Mouse (Mus musculus) liver, adult 2 months (tissue): ENCODE data around the gene Eif3l. TPM values are rescaled to one million over a fixed set of nuclear protein-coding genes. Genes with fewer than 3 reads are reported as not detected.

ENCODE experiments used
- DNase-seq: peaks from one replicate; pipeline ENCODE4 v3.0.0-alpha.2; 2011; ENCODE audit warnings: low read depth, low spot score; ENCODE audit errors: extremely low read depth
- H3K27ac ChIP-seq: fragments of 200-500 bp; replicated peaks from 2 replicates; pipeline ENCODE4 v1.5.1; 2012; ENCODE audit warnings: low read depth, mild to moderate bottlenecking, control low read depth, inconsistent platforms, low read length; ENCODE audit not compliant: insufficient read depth
- H3K27me3 ChIP-seq: fragments of 200-500 bp; 2 replicates; pipeline ENCODE4 v1.6.1; 2012; ENCODE audit warnings: mild to moderate bottlenecking, moderate library complexity, low read length, inconsistent platforms; ENCODE audit not compliant: control insufficient read depth, insufficient read depth
- H3K36me3 ChIP-seq: fragments of 200-500 bp; 2 replicates; pipeline ENCODE4 v1.6.1; 2012; ENCODE audit warnings: low read length, inconsistent platforms; ENCODE audit not compliant: control insufficient read depth, insufficient read depth
- H3K4me1 ChIP-seq: fragments of 200-500 bp; 2 replicates; pipeline ENCODE4 v1.6.1; 2011; ENCODE audit warnings: low read length; ENCODE audit not compliant: control insufficient read depth, insufficient read depth
- H3K4me3 ChIP-seq: fragments of 200-500 bp; 2 replicates; pipeline ENCODE4 v1.5.1; 2011; ENCODE audit warnings: low read depth, mild to moderate bottlenecking, control low read depth, low read length, moderate library complexity; ENCODE audit not compliant: insufficient read depth
- H3K79me2 ChIP-seq: fragments of 200-500 bp; 2 replicates; pipeline ENCODE4 v1.6.1; 2012; ENCODE audit warnings: inconsistent platforms, mild to moderate bottlenecking, low read length, moderate library complexity; ENCODE audit not compliant: control insufficient read depth, insufficient read depth
- H3K9ac ChIP-seq: fragments of 200-500 bp; 2 replicates; pipeline ENCODE4 v1.6.1; 2012; ENCODE audit warnings: low read depth, mild to moderate bottlenecking, control low read depth, inconsistent platforms, low read length
- CTCF ChIP-seq: fragments of 200-500 bp; IDR thresholded peaks from 2 replicates; pipeline ENCODE4 v1.5.1; 2011; ENCODE audit warnings: low read depth, low read length, control low read depth
- POLR2A ChIP-seq: fragments of 200-500 bp; IDR thresholded peaks from 2 replicates; pipeline ENCODE4 v1.6.1; 2011; ENCODE audit warnings: low read length, control low read depth; ENCODE audit not compliant: insufficient read depth; ENCODE audit errors: extremely low read depth
- WGBS: fragments of 180-500 bp; shearing (Covaris S2); methylation state at CpG from one replicate; pipeline ENCODE4 v1.1.7; 2018; 5-methylcytosine and 5-hydroxymethylcytosine counted together
- polyA plus RNA-seq: library from polyadenylated mRNA; depleted of rRNA; stranded (reverse); fragments of >200 nt; gene quantifications from 2 replicates; pipeline ENCODE4 v1.2.3, GENCODE M21; 2012
- total RNA-seq: library from RNA; depleted of rRNA; stranded (reverse); fragments of >200 nt; gene quantifications from 2 replicates; pipeline ENCODE4 v1.2.3, GENCODE M21; 2014

The Eif3l gene
- total and polyA plus RNA-seq, 2 experiments: 82.1 to 103 TPM

DNA sequence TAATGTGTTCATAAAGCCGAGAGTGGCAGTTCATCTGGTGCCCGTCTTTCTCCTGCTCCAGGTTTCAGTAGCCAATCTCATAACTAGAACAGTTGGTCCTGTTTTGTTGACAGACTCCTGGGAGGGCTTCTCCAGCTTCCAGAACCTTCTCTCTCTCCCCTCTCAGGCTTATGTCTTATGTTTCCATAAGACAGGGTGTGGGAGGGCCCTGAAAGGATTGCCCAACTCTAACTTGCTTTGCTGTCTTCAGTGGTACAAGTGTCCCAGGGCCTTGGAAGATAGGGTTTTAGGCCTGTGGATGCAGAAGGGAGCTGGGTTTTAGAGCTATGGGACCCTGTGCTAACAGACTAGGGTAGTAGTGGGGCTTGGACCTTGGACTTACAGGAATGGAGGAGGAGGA lies 35.5 kb downstream of the Eif3l start:
- Histone ChIP-seq H3K36me3 (peaks cover 2% of the 10 kb centered on the region; the same call in 1 of the 2 replicates), H3K79me2 (peaks cover 16% of the 10 kb centered on the region), H3K27ac (no peak overlapping the region), H3K4me1 (peaks cover 11% of the 10 kb centered on the region), H3K4me3 (no peak overlapping the region), H3K27me3 (no peaks in the 10 kb centered on the region), H3K9ac (no peak overlapping the region)
- TF ChIP-seq CTCF (no peak), POLR2A (no peak)
- 97% methylated on average over 2 of the region's 2 CpGs for WGBS
- DNase-seq: no peak

DNA sequence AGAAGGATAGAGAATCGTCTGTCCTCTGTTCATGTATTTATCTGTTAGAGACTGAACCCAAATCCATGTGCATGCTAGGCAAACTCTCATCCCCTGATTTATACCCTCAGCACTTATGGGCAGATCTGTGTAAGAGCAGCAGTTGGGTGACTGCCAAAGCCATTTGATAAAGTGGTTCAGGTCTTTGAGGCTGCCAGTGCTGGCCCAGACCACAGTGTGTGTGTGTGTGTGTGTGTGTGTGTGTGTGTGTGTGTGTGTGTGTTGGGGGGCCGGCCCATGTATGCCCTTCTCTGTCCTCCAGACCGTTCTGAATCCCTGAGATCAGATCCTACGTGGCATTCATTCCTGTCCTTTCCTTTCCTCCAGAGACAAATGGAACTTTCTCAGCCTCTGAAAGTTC lies 36.8 kb downstream of the Eif3l start:
- Histone ChIP-seq H3K27ac (no peak overlapping the region), H3K4me1 (peaks cover 11% of the 10 kb centered on the region), H3K36me3 (peaks cover 3% of the 10 kb centered on the region; the same call in 1 of the 2 replicates), H3K4me3 (no peak overlapping the region), H3K9ac (no peak overlapping the region), H3K79me2 (peaks cover 16% of the 10 kb centered on the region), H3K27me3 (no peaks in the 10 kb centered on the region)
- WGBS: 80% methylated on average over 4 of the region's 4 CpGs
- no peak for DNase-seq
- TF ChIP-seq POLR2A (no peak), CTCF (no peak)

DNA sequence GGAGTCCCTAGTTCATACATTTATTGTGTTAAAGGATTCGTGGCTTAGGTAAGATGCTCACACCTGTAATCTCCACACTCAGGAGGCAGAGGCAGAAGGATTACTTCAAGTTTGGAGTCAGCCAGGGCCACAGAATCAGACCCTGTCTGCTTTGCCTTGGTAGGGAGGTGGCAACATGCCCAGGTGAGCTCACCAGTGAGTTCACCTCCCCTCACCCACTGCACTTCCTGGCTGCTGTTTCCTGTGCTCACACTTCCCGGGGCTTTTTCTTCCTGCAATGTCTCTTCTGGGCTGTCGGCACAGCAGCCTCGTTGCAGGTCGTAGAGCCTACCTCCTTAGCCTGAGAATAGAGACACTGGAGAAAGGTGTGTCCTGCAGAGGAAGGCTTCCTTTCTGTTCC lies 40.3 kb downstream of the Eif3l start:
- H3K36me3 ChIP-seq: peaks cover 9% of the 10 kb centered on the region; the same call in 1 of the 2 replicates

GRCm38 (mm10) chr15:79119491-79119890 lies 44.5 kb downstream of the Eif3l start:
- no peak overlapping the region for H3K4me3 ChIP-seq
- no peak for DNase-seq
- H3K36me3 ChIP-seq: peaks cover 12% of the 10 kb centered on the region; the same call in 1 of the 2 replicates
- H3K27ac ChIP-seq: no peak overlapping the region
- 83% methylated on average over 9 of the region's 9 CpGs for WGBS
- H3K4me1 ChIP-seq: no peaks in the 10 kb centered on the region
- no peak overlapping the region for H3K9ac ChIP-seq
- TF ChIP-seq CTCF (no peak), POLR2A (no peak)
- H3K27me3 ChIP-seq: no peaks in the 10 kb centered on the region
- H3K79me2 ChIP-seq: 0 out of 2 replicates have a peak, but pooled peaks cover 2% of the 10 kb centered on the region

More for the DNA sequence above, 40.3 kb downstream of the Eif3l start:
- Histone ChIP-seq H3K4me1 (peaks cover 7% of the 10 kb centered on the region), H3K9ac (no peak overlapping the region), H3K27ac (no peak overlapping the region), H3K4me3 (no peak overlapping the region), H3K27me3 (no peaks in the 10 kb centered on the region), H3K79me2 (peaks cover 17% of the 10 kb centered on the region)
- 71% methylated on average over 5 of the region's 5 CpGs for WGBS
- DNase-seq: no peak
- TF ChIP-seq POLR2A (no peak), CTCF (no peak)

DNA sequence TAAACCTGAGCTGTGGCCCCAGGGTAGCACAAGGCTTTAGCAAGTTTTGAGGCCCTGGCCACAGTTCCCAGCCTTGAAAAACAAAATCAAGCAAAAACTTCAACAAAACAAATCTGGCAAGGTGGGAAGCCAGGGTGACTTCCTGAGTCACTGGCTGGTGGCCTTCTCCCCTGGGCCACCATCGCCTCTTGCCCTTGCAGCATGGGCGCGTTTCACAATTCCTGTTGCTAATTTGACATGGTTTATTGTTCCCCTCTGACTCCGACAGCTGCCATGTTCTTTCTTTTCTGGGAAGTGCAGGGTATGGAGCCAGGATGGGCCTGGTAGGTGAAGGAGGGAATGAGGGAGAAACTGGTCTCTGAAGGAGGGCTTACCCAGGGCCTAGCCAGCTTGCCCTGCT lies 47.1 kb downstream of the Eif3l start:
- no peak for TF ChIP-seq CTCF
- Histone ChIP-seq H3K4me1 (no peaks in the 10 kb centered on the region), H3K79me2 (0 out of 2 replicates have a peak, but pooled peaks cover 2% of the 10 kb centered on the region), H3K4me3 (no peak overlapping the region), H3K9ac (no peak overlapping the region), H3K27me3 (no peaks in the 10 kb centered on the region), H3K36me3 (peaks cover 11% of the 10 kb centered on the region), H3K27ac (no peak overlapping the region)
- DNase-seq: no peak
- WGBS: 96% methylated on average over 4 of the region's 4 CpGs

GRCm38 (mm10) chr15:79122546-79122945 lies 47.6 kb downstream of the Eif3l start:
- Histone ChIP-seq H3K4me3 (no peak overlapping the region), H3K36me3 (peaks cover 15% of the 10 kb centered on the region), H3K4me1 (no peaks in the 10 kb centered on the region), H3K27me3 (no peaks in the 10 kb centered on the region), H3K79me2 (0 out of 2 replicates have a peak, but pooled peaks cover 2% of the 10 kb centered on the region), H3K9ac (no peak overlapping the region), H3K27ac (no peak overlapping the region)
- WGBS: 94% methylated on average over 13 of the region's 13 CpGs
- TF ChIP-seq POLR2A: no peak
- no peak for TF ChIP-seq CTCF
- DNase-seq: no peak
